Comparison of ENCODE assay signal across 9 mouse cellular contexts in the genomic region with DNA sequence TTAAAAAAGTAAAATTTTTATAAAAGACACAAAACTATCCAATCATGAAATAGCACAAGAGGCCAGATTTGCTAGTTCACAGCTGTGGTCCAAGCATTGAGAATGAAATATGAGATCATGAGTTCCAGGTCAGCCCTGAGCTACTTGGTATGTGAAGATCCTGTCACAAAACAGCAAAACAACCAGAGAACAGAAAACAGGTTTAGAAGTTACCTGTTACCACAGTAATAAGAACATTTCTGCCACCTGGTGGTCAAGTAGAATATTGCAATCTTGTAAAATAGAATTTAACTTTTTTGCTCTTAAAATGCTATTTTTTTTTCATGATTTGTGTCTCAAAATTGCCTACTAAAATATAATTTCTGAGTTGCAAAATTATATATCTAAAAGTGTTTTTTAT.
A peak's percentile ranks its signal among the peaks of the same experiment; 100 is the strongest.
DNase-seq lines count a peak whose midpoint lies in the region; ATAC-seq and TF ChIP-seq lines count a peak whose summit lies in the region.
"Had no signal": no experiment of that assay in that cellular context is flagged by ENCODE, and none has a peak within 500 bp of the region (broad histone marks: within the 10 kb centered on the region; RNA-seq: fewer than 3 reads in every experiment).

No protein-coding gene starts in this region.

- H3K27me3 ChIP-seq in limb, embryonic 14.5 days (ENCODE audit: control insufficient read depth, insufficient read depth, low read length) = no peaks in the 10 kb centered on the region
- H3K27me3 ChIP-seq in limb, embryonic 10.5 days (ENCODE audit: low read depth, poor library complexity, severe bottlenecking) = no peaks in the 10 kb centered on the region
- H3K27me3 ChIP-seq: embryonic facial prominence, embryonic 13.5 days had no signal

- DNase-seq in limb, embryonic 14.5 days (ENCODE audit: low spot score) = peak; percentile 72
- DNase-seq in limb, embryonic 10.5 days (ENCODE audit: low spot score) = no peak
- DNase-seq in NIH3T3 (ENCODE audit: low read depth) = peak; percentile 68
- DNase-seq in embryo, embryonic 10 days (ENCODE audit: low spot score) = peak; percentile 45
- peak; percentile 33 for DNase-seq in naive thymus-derived CD4-positive, alpha-beta T cell, adult 2 months (ENCODE audit: low read depth)
- no peak for DNase-seq in adrenal gland, postnatal 4 days (ENCODE audit: low spot score in 2 of 2)
- no peak for DNase-seq in kidney, postnatal 4 days
- DNase-seq: thymus, postnatal 4 days had no signal

- H3K4me1 ChIP-seq in limb, embryonic 14.5 days (ENCODE audit: control insufficient read depth, insufficient read depth, low read length) = peaks cover 5% of the 10 kb centered on the region; the same call in 1 of the 2 replicates
- no peaks in the 10 kb centered on the region; the same call in 1 of the 2 replicates for H3K4me1 ChIP-seq in limb, embryonic 10.5 days
- H3K4me1 ChIP-seq: embryonic facial prominence, embryonic 13.5 days had no signal

- H3K9me3 ChIP-seq in limb, embryonic 14.5 days (ENCODE audit: control insufficient read depth, low read length) = no peaks in the 10 kb centered on the region
- H3K9me3 ChIP-seq in limb, embryonic 10.5 days (replicated peaks) = no peaks in the 10 kb centered on the region
- H3K9me3 ChIP-seq: embryonic facial prominence, embryonic 13.5 days had no signal

- no peaks in the 10 kb centered on the region for H3K36me3 ChIP-seq in limb, embryonic 14.5 days (ENCODE audit: control insufficient read depth, insufficient read depth, low read length)
- H3K36me3 ChIP-seq in limb, embryonic 10.5 days = no peaks in the 10 kb centered on the region
- H3K36me3 ChIP-seq: embryonic facial prominence, embryonic 13.5 days had no signal

- no peak overlapping the region for H3K27ac ChIP-seq in limb, embryonic 14.5 days (replicated peaks; ENCODE audit: low read depth, low read length)
- no peak overlapping the region for H3K27ac ChIP-seq in limb, embryonic 10.5 days
- H3K27ac ChIP-seq: embryonic facial prominence, embryonic 13.5 days had no signal

- no peak overlapping the region for H3K4me2 ChIP-seq in limb, embryonic 14.5 days (replicated peaks; ENCODE audit: low read depth, low read length, severe bottlenecking)
- H3K4me2 ChIP-seq: embryonic facial prominence, embryonic 13.5 days had no signal

- no peak overlapping the region for H3K9ac ChIP-seq in limb, embryonic 14.5 days (ENCODE audit: low read depth, low read length, severe bottlenecking)
- H3K9ac ChIP-seq: embryonic facial prominence, embryonic 13.5 days had no signal

- no peak for TF ChIP-seq POLR2A in limb, embryonic 14.5 days (IDR thresholded peaks at IDR 0.05; ENCODE audit: borderline replicate concordance, extremely low read depth, insufficient read depth, insufficient read length)

- H3K4me3 ChIP-seq in limb, embryonic 14.5 days (replicated peaks; ENCODE audit: low read length) = no peak overlapping the region
- H3K4me3 ChIP-seq in limb, embryonic 10.5 days = no peak overlapping the region
- H3K4me3 ChIP-seq: embryonic facial prominence, embryonic 13.5 days had no signal

- ATAC-seq in limb, embryonic 14.5 days (ENCODE audit: low FRiP score, low read depth) = no peak

Comparison
In these comparisons a context has a peak if more than half of its experiments do, and no peak if none do; other contexts are left out.
1. DNase-seq: peak in limb, embryonic 14.5 days (single experiment), NIH3T3 (single experiment), embryo, embryonic 10 days (single experiment) and naive thymus-derived CD4-positive, alpha-beta T cell, adult 2 months (single experiment); none in limb, embryonic 10.5 days (single experiment), adrenal gland, postnatal 4 days (0 of 2) and kidney, postnatal 4 days (0 of 2).